Mouse (Mus musculus) lung, adult 18-20 months (tissue): ENCODE measurements around the gene Ceacam2.
"Not testable (repeated sequence)": the region's sequence is repeated elsewhere in the genome, so short reads cannot be mapped to it uniquely, and the experiment has no call there.

Experiments
- DNase-seq, 2 experiments: peaks; one replicate each; pipeline ENCODE4 v3.0.0; 2022; ENCODE audit warnings: mixed read lengths in 2 of 2

The Ceacam2 gene

GRCm38 (mm10) chr7:25539376-25539907 lies at the start of gene Ceacam2:
Gene Ceacam2 (minus strand): TSS chr7:25539857.
- not testable (repeated sequence) for DNase-seq

- no peak for DNase-seq
Measured at GRCm38 (mm10) chr7:25585351-25586204, 45.9 kb upstream of the Ceacam2 start.

GRCm38 (mm10) chr7:25584651-25585050 lies 45.0 kb upstream of the Ceacam2 start:
- no peak for DNase-seq

- DNase-seq: no peak
Measured at GRCm38 (mm10) chr7:25582301-25582810, 42.7 kb upstream of the Ceacam2 start.

GRCm38 (mm10) chr7:25579441-25579840 lies 39.8 kb upstream of the Ceacam2 start:
- DNase-seq: no peak

GRCm38 (mm10) chr7:25576793-25577437 lies 37.3 kb upstream of the Ceacam2 start:
- DNase-seq: peak; percentile 8 to 31

GRCm38 (mm10) chr7:25576308-25576707 lies 36.7 kb upstream of the Ceacam2 start:
- DNase-seq: not testable (repeated sequence)

- no peak for DNase-seq
Measured at GRCm38 (mm10) chr7:25575870-25576269, 36.2 kb upstream of the Ceacam2 start.

GRCm38 (mm10) chr7:25575105-25575504 lies 35.4 kb upstream of the Ceacam2 start:
- DNase-seq: no peak

- not testable (repeated sequence) for DNase-seq
Measured at GRCm38 (mm10) chr7:25573806-25574205, 34.1 kb upstream of the Ceacam2 start.

GRCm38 (mm10) chr7:25568721-25569120 lies 29.1 kb upstream of the Ceacam2 start:
- no peak for DNase-seq

GRCm38 (mm10) chr7:25541464-25541863 lies 1.8 kb upstream of the Ceacam2 start:
- peak in 1 of 2 experiments; percentile 15 for DNase-seq

- not testable (repeated sequence) for DNase-seq
Measured at GRCm38 (mm10) chr7:25539954-25540353, 297 bp upstream of the Ceacam2 start.

- no peak for DNase-seq
Measured at GRCm38 (mm10) chr7:25530837-25531236, 8.8 kb downstream of the Ceacam2 start.

- not testable (repeated sequence) for DNase-seq
Measured at GRCm38 (mm10) chr7:25516070-25516777, 23.4 kb downstream of the Ceacam2 start.

GRCm38 (mm10) chr7:25515667-25516066 lies 24.0 kb downstream of the Ceacam2 start:
- DNase-seq: not testable (repeated sequence)

- DNase-seq: no peak
Measured at GRCm38 (mm10) chr7:25509925-25510324, 29.7 kb downstream of the Ceacam2 start.

GRCm38 (mm10) chr7:25494649-25495048 lies 45.0 kb downstream of the Ceacam2 start:
- no peak for DNase-seq

- not testable (repeated sequence) for DNase-seq
Measured at GRCm38 (mm10) chr7:25490698-25491097, 49.0 kb downstream of the Ceacam2 start.

GRCm38 (mm10) chr7:25489382-25489781 lies 50.3 kb downstream of the Ceacam2 start:
- DNase-seq: not testable (repeated sequence)

- peak; percentile 40 to 54 for DNase-seq
Measured at GRCm38 (mm10) chr7:25486186-25486585, 53.5 kb downstream of the Ceacam2 start.

GRCm38 (mm10) chr7:25485061-25485460 lies 54.6 kb downstream of the Ceacam2 start:
- DNase-seq: no peak
